ENCODE assay signal across 22 mouse cellular contexts in genomic region chr1:169676751-169677150, GRCm38 (mm10). TPM values are rescaled to one million over a fixed set of nuclear protein-coding genes. Genes with fewer than 3 reads are reported as not detected.
DNase-seq lines count a peak whose midpoint lies in the region; TF ChIP-seq lines count a peak whose summit lies in the region.
"Had no signal": no experiment of that assay in that cellular context is flagged by ENCODE, and none has a peak within 500 bp of the region (broad histone marks: within the 10 kb centered on the region; RNA-seq: fewer than 3 reads in every experiment).

No protein-coding gene starts in this region.

- no peaks in the 10 kb centered on the region for H3K79me3 ChIP-seq in C2C12 (ENCODE audit: low read depth)

- no peak overlapping the region for H3K4me3 ChIP-seq in layer of hippocampus, adult 2 months
- H3K4me3 ChIP-seq in C2C12 (ENCODE audit: insufficient read depth, poor library complexity, severe bottlenecking) (no peak overlapping the region), myocyte (no peak overlapping the region)
- H3K4me3 ChIP-seq: embryonic facial prominence, embryonic 13.5 days; forebrain, embryonic 13.5 days had no signal

- TF ChIP-seq POLR2A in myocyte (IDR thresholded peaks at IDR 0.05; ENCODE audit: insufficient read length, low read depth), result no peak

- H3K27ac ChIP-seq in layer of hippocampus, adult 2 months, result 0 out of 2 replicates have a peak overlapping the region, but pooled peaks have one; percentile 33
- H3K27ac ChIP-seq: embryonic facial prominence, embryonic 13.5 days; forebrain, embryonic 13.5 days had no signal

- H3K27me3 ChIP-seq in C2C12 (ENCODE audit: control insufficient read depth, insufficient read depth, insufficient read length) (no peaks in the 10 kb centered on the region), myocyte (ENCODE audit: control insufficient read depth, insufficient read depth, insufficient read length) (no peaks in the 10 kb centered on the region)
- H3K27me3 ChIP-seq: embryonic facial prominence, embryonic 13.5 days; forebrain, embryonic 13.5 days; Patski had no signal

- no peak overlapping the region for H3ac ChIP-seq in C2C12 (ENCODE audit: control insufficient read depth, insufficient read length, low read depth)
- H3ac ChIP-seq in myocyte (ENCODE audit: control insufficient read depth, insufficient read length), result no peak overlapping the region

- H3K4me2 ChIP-seq in myocyte (ENCODE audit: low read depth), result no peak overlapping the region
- H3K4me2 ChIP-seq: embryonic facial prominence, embryonic 13.5 days; forebrain, embryonic 13.5 days had no signal

- H3K79me2 ChIP-seq in C2C12 (ENCODE audit: control insufficient read depth, insufficient read depth) (no peaks in the 10 kb centered on the region), myocyte (ENCODE audit: control insufficient read depth, insufficient read depth) (no peaks in the 10 kb centered on the region)

- DNase-seq in gastrocnemius, adult 18-20 months (ENCODE audit: low spot score), result peak; percentile 30
- DNase-seq in gastrocnemius, adult 8-10 months (ENCODE audit: low spot score in 2 of 2), result no peak
- no peak for DNase-seq in layer of hippocampus, adult 2 months (ENCODE audit: low spot score in 2 of 2)
- DNase-seq in layer of hippocampus, postnatal 10 days (ENCODE audit: low spot score in 2 of 2), result no peak
- no peak for DNase-seq in spleen, adult 18-20 months
- no peak for DNase-seq in retina, postnatal 1 day
- DNase-seq: adrenal gland, adult 8-10 months; adrenal gland, postnatal 14 days; adrenal gland, postnatal 36 days; cerebellum, adult 11-12 months; cerebellum, adult 2 months; cerebellum, adult 9-10 months; cerebellum, postnatal 10 days; cerebellum, postnatal 25 days had no signal

- TF ChIP-seq CTCF in layer of hippocampus, adult 2 months (conservative IDR thresholded peaks at IDR 0.05), result no peak
- TF ChIP-seq CTCF in C2C12 (IDR thresholded peaks at IDR 0.05; ENCODE audit: control insufficient read depth, insufficient read depth, insufficient read length), result no peak

- H3K36me3 ChIP-seq in C2C12 (ENCODE audit: control insufficient read depth, insufficient read depth) (no peaks in the 10 kb centered on the region), myocyte (ENCODE audit: control insufficient read depth, insufficient read depth) (no peaks in the 10 kb centered on the region)
- H3K36me3 ChIP-seq: embryonic facial prominence, embryonic 13.5 days; G1E had no signal

TF ChIP-seq in C2C12, 6 proteins besides CTCF, POLR2A, EP300 and RAD21:
- TF ChIP-seq FOSL1 (IDR thresholded peaks at IDR 0.05; ENCODE audit: insufficient read depth, low read length, poor library complexity, severe bottlenecking) (no peak), USF1 (IDR thresholded peaks at IDR 0.05; ENCODE audit: low read depth) (no peak), CEBPB (IDR thresholded peaks at IDR 0.05; ENCODE audit: low read depth) (no peak), MYOD1 (IDR thresholded peaks at IDR 0.05; ENCODE audit: control insufficient read depth, insufficient read length, low read depth) (peak; percentile 31), MAX (IDR thresholded peaks at IDR 0.05) (no peak), MYOG (IDR thresholded peaks at IDR 0.05; ENCODE audit: control insufficient read depth, extremely low read depth, insufficient read length) (no peak)

TF ChIP-seq in myocyte, 11 proteins besides CTCF, POLR2A, EP300 and RAD21:
- TF ChIP-seq MYOD1 (IDR thresholded peaks at IDR 0.05; ENCODE audit: control insufficient read depth in 1 of 3, insufficient read length in 2 of 3, low read depth in 2 of 3) (peak in 2 of 3 experiments; percentile 9 to 43), TCF12 (IDR thresholded peaks at IDR 0.05; ENCODE audit: insufficient read depth, poor library complexity, severe bottlenecking) (no peak)

RNA-seq across cellular contexts. Expression of gene Rgs5, which starts 21.4 kb away (rescaled TPM):
- total RNA-seq in gastrocnemius, adult 18-20 months (2021), result 100 to 1,000 TPM; 153 to 188 TPM
- 100 to 1,000 TPM; 120 to 184 (median 133) TPM for total RNA-seq in gastrocnemius, adult 8-10 months (2022)
- 10 to 100 TPM; 42.4 to 42.6 TPM for total RNA-seq in layer of hippocampus, adult 2 months (2021)
- 100 to 1,000 TPM; 103 to 116 TPM for total RNA-seq in layer of hippocampus, postnatal 10 days (2021)
- polyA plus RNA-seq in C2C12 (2012; fragmentation: generic; extraction: Trizol) (0.08 TPM), myocyte (2012; fragmentation: generic; extraction: Trizol) (0.01 TPM)
- total RNA-seq: CH12.LX had no signal
- polyA plus RNA-seq: activated CD4-positive, CD25-positive, alpha-beta regulatory T cell, adult 4 months; G1E had no signal
